ENCODE assay signal across 18 mouse cellular contexts in the genomic region with DNA sequence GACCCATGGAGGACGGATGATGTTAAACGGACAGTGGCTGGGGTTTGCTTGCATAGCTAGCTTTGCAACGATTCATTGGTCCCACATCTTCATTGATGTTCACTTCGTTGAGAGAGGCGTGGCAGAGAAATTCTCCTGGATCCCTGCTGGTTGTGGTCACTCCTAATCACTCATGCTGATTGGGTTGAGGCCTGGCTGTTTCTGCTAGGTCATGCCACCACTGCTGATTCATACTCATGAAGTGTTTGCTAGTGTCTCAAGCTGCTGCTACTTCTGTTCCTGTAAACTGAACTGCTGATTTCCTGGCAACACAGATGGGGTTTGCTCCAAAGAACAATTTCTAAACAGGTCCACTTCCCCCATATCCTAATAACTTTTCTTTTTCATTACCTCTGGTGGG. TPM values are rescaled to one million over a fixed set of nuclear protein-coding genes. Genes with fewer than 3 reads are reported as not detected.
DNase-seq lines count a peak whose midpoint lies in the region; ATAC-seq lines count a peak whose summit lies in the region.
"Had no signal": no experiment of that assay in that cellular context is flagged by ENCODE, and none has a peak within 500 bp of the region (broad histone marks: within the 10 kb centered on the region; RNA-seq: fewer than 3 reads in every experiment).

No protein-coding gene starts in this region.

- H3K27ac ChIP-seq in heart, embryonic 11.5 days (ENCODE audit: low read depth, low read length), result no peak overlapping the region
- no peak overlapping the region for H3K27ac ChIP-seq in liver, embryonic 16.5 days (ENCODE audit: low read length)
- H3K27ac ChIP-seq: embryonic facial prominence, embryonic 12.5 days; forebrain, embryonic 13.5 days; heart, embryonic 15.5 days; hindbrain, embryonic 15.5 days had no signal

- peak; percentile 57; the same call in 1 of the 2 replicates for ATAC-seq in heart, embryonic 11.5 days (replicated peaks; ENCODE audit: insufficient number of reproducible peaks, low FRiP score, low TSS enrichment)
- no peak for ATAC-seq in megakaryocyte, adult 5-6 weeks (ENCODE audit: poor library complexity, severe bottlenecking)
- peak; percentile 46; the same call in 1 of the 2 replicates for ATAC-seq in erythroid progenitor cell, adult 5-6 weeks (replicated peaks; ENCODE audit: low FRiP score, poor library complexity, severe bottlenecking)
- ATAC-seq in liver, embryonic 16.5 days (ENCODE audit: low read depth), result peak; percentile 72
- ATAC-seq in monocyte, adult 5-6 weeks (replicated peaks; ENCODE audit: insufficient number of reproducible peaks, low FRiP score, low TSS enrichment, poor library complexity, severe bottlenecking), result no peak
- ATAC-seq: forebrain, embryonic 13.5 days; forebrain, postnatal 0 days had no signal

- no peaks in the 10 kb centered on the region for H3K36me3 ChIP-seq in heart, embryonic 11.5 days (ENCODE audit: control insufficient read depth, insufficient read depth, low read length)
- H3K36me3 ChIP-seq in megakaryocyte, embryonic 14.5 days (replicated peaks; ENCODE audit: low read length), result peaks cover 11% of the 10 kb centered on the region
- H3K36me3 ChIP-seq in liver, embryonic 16.5 days (ENCODE audit: control insufficient read depth, insufficient read depth), result no peaks in the 10 kb centered on the region
- H3K36me3 ChIP-seq: embryonic facial prominence, embryonic 12.5 days; G1E; heart, embryonic 15.5 days; hindbrain, embryonic 15.5 days had no signal

- 89% methylated on average over 5 of the region's 5 CpGs for WGBS in heart, embryonic 11.5 days (ENCODE audit: insufficient replicate concordance)
- WGBS in liver, embryonic 16.5 days (ENCODE audit: insufficient replicate concordance), result 66% methylated on average over 5 of the region's 5 CpGs

- DNase-seq in heart, postnatal 36 days, result no peak
- DNase-seq in urinary bladder, postnatal 10 days (ENCODE audit: low spot score), result no peak
- DNase-seq: cerebellum, adult 11-12 months; cerebellum, adult 9-10 months; cerebellum, postnatal 25 days; forebrain, postnatal 0 days; gastrocnemius, postnatal 14 days had no signal

- intact Hi-C loops in heart, postnatal 36 days (cut with DNase I), result no loop called here

- H3K9ac ChIP-seq in heart, embryonic 11.5 days (ENCODE audit: low read depth, low read length), result no peak overlapping the region
- no peak overlapping the region for H3K9ac ChIP-seq in liver, embryonic 16.5 days (ENCODE audit: low read depth, low read length)
- H3K9ac ChIP-seq: embryonic facial prominence, embryonic 12.5 days; forebrain, embryonic 13.5 days; forebrain, postnatal 0 days; heart, embryonic 15.5 days; hindbrain, embryonic 15.5 days had no signal

- H3K9me3 ChIP-seq in heart, embryonic 11.5 days (replicated peaks; ENCODE audit: control insufficient read depth, low read length), result no peaks in the 10 kb centered on the region; the same call in 1 of the 2 replicates
- H3K9me3 ChIP-seq in megakaryocyte, embryonic 14.5 days, result peaks cover 21% of the 10 kb centered on the region
- no peaks in the 10 kb centered on the region for H3K9me3 ChIP-seq in liver, embryonic 16.5 days (replicated peaks; ENCODE audit: control insufficient read depth, low read length)
- H3K9me3 ChIP-seq: heart, embryonic 15.5 days; hindbrain, embryonic 15.5 days had no signal

- no peak overlapping the region for H3K4me2 ChIP-seq in heart, embryonic 11.5 days
- H3K4me2 ChIP-seq in liver, embryonic 16.5 days (ENCODE audit: low read depth, low read length), result no peak overlapping the region
- H3K4me2 ChIP-seq: embryonic facial prominence, embryonic 12.5 days; forebrain, embryonic 13.5 days; heart, embryonic 15.5 days; hindbrain, embryonic 15.5 days had no signal

- H3K4me1 ChIP-seq in heart, embryonic 11.5 days (ENCODE audit: control insufficient read depth, insufficient read depth, low read length), result no peaks in the 10 kb centered on the region
- H3K4me1 ChIP-seq in megakaryocyte, embryonic 14.5 days, result peaks cover 22% of the 10 kb centered on the region
- no peaks in the 10 kb centered on the region for H3K4me1 ChIP-seq in liver, embryonic 16.5 days (ENCODE audit: control insufficient read depth, low read depth, low read length)
- H3K4me1 ChIP-seq: embryonic facial prominence, embryonic 12.5 days; forebrain, embryonic 13.5 days; heart, embryonic 15.5 days; hindbrain, embryonic 15.5 days had no signal

- H3K4me3 ChIP-seq in heart, embryonic 11.5 days (ENCODE audit: low read depth, low read length), result no peak overlapping the region
- H3K4me3 ChIP-seq in megakaryocyte, embryonic 14.5 days (replicated peaks), result peak overlapping the region; percentile 4
- H3K4me3 ChIP-seq in liver, embryonic 16.5 days (ENCODE audit: low read depth, low read length), result no peak overlapping the region
- H3K4me3 ChIP-seq: embryonic facial prominence, embryonic 12.5 days; forebrain, embryonic 13.5 days; heart, embryonic 15.5 days; hindbrain, embryonic 15.5 days had no signal

- no peaks in the 10 kb centered on the region for H3K27me3 ChIP-seq in heart, embryonic 11.5 days (ENCODE audit: control insufficient read depth, insufficient read depth, low read length)
- H3K27me3 ChIP-seq in megakaryocyte, embryonic 14.5 days (replicated peaks), result no peaks in the 10 kb centered on the region
- H3K27me3 ChIP-seq in liver, embryonic 16.5 days (ENCODE audit: control insufficient read depth, insufficient read depth, low read depth, low read length), result no peaks in the 10 kb centered on the region
- H3K27me3 ChIP-seq: embryonic facial prominence, embryonic 12.5 days; forebrain, embryonic 13.5 days; heart, embryonic 15.5 days; hindbrain, embryonic 15.5 days had no signal

RNA-seq across cellular contexts. Expression of gene Rfk, which starts 13.0 kb away (rescaled TPM):
- 60.4 and 61.3 TPM in 2 replicates for polyA plus RNA-seq in heart, embryonic 11.5 days (2014; fragmentation: Nextera tagmentation; extraction: Ambion mirVana)
- 10 to 100 TPM; 66.1 to 74.6 TPM for total RNA-seq in heart, postnatal 36 days (2021)
- 15.5 and 50.4 TPM in 2 replicates for polyA plus RNA-seq in megakaryocyte, embryonic 14.5 days (2012; ENCODE audit: insufficient read depth, low replicate concordance)
- total RNA-seq in megakaryocyte, adult 5-6 weeks (2015), result 70.7 and 70.8 TPM in 2 replicates
- total RNA-seq in megakaryocyte, adult 5-6 weeks (2017), result 24.0 and 26.4 TPM in 2 replicates
- 32.3 and 39.6 TPM in 2 replicates for total RNA-seq in erythroid progenitor cell, adult 5-6 weeks (2015; ENCODE audit: low replicate concordance)
- 18.0 and 18.3 TPM in 2 replicates for total RNA-seq in erythroid progenitor cell, adult 5-6 weeks (2017; ENCODE audit: low replicate concordance)
- polyA plus RNA-seq in liver, embryonic 16.5 days (2015; fragmentation: Nextera tagmentation; extraction: Ambion mirVana), result 48.8 and 49.8 TPM in 2 replicates
- total RNA-seq in monocyte, adult 5-6 weeks (2017), result 34.0 to 41.6 TPM (median 38.1 TPM) in 3 replicates

RNA-seq across cellular contexts. Expression of gene Gcnt1, which starts 34.2 kb away (rescaled TPM):
- 11.2 and 12.8 TPM in 2 replicates for polyA plus RNA-seq in heart, embryonic 11.5 days (2014; fragmentation: Nextera tagmentation; extraction: Ambion mirVana)
- 10 to 100 TPM; 13.2 to 17.8 TPM for total RNA-seq in heart, postnatal 36 days (2021)
- polyA plus RNA-seq in megakaryocyte, embryonic 14.5 days (2012; ENCODE audit: insufficient read depth, low replicate concordance), result 0.73 TPM in 1 of 2 replicates, not detected in the other
- 44.5 and 46.8 TPM in 2 replicates for total RNA-seq in megakaryocyte, adult 5-6 weeks (2015)
- 45.1 and 51.0 TPM in 2 replicates for total RNA-seq in megakaryocyte, adult 5-6 weeks (2017)
- 132 TPM in 2 replicates for total RNA-seq in erythroid progenitor cell, adult 5-6 weeks (2015; ENCODE audit: low replicate concordance)
- total RNA-seq in erythroid progenitor cell, adult 5-6 weeks (2017; ENCODE audit: low replicate concordance), result 137 and 158 TPM in 2 replicates
- 18.9 and 21.0 TPM in 2 replicates for polyA plus RNA-seq in liver, embryonic 16.5 days (2015; fragmentation: Nextera tagmentation; extraction: Ambion mirVana)
- total RNA-seq in monocyte, adult 5-6 weeks (2017), result 24.1 to 36.0 TPM (median 35.5 TPM) in 3 replicates

Comparison
In these comparisons a context has a peak if more than half of its experiments do, and no peak if none do; other contexts are left out.
1. ATAC-seq: peak in heart, embryonic 11.5 days (single experiment), erythroid progenitor cell, adult 5-6 weeks (single experiment) and liver, embryonic 16.5 days (single experiment); none in megakaryocyte, adult 5-6 weeks (single experiment) and monocyte, adult 5-6 weeks (single experiment).